Mouse (Mus musculus) lung, postnatal 0 days (tissue): ENCODE data around the gene Lmntd1.

Experiments
- CTCF ChIP-seq: IDR thresholded peaks from 2 replicates; pipeline ENCODE4 v1.5.1; 2016; ENCODE audit warnings: antibody characterized with exemption, mild to moderate bottlenecking
- EP300 ChIP-seq: IDR thresholded peaks from 2 replicates; pipeline ENCODE4 v1.6.1; 2016; ENCODE audit warnings: antibody characterized with exemption, mild to moderate bottlenecking, control low read depth

DNA sequence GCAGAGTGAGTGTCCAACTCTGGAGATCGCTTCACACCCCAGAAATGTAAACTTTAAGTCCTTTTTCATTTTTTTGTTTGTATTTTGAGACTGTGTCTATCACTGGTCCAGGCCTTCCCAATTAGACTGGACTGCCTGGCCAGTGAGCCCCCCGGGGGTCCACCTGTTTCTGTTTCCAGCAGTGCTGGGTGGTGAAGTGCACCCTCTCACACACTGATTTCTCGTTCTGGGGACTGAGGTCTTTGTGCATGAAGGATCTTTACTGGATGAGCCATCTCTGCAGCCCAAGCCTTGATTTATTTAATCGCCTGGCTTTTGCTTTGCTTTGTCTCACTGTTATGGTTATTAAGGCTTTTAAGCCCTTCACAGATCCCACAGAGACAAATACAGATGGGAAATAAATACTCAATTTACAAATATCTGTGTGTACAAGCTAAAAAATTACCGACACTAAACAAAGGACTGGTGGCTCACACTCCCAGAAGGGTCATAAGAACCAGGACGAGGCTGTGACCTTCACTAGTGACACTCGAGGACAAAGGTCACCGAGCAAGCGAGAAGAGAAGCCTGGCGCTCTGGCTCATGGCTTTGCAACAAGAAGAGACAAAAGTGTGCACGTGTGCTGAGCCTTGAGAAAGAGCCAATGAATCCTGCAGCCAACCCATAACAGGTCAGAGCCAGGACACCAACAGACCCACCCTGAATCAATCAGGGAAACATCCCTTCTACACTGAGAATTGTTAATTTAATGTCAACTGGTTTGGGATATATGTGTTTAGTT, 75.1 kb downstream of the Lmntd1 start:
- TF ChIP-seq EP300: no peak
- no peak for TF ChIP-seq CTCF
